Mouse (Mus musculus): Measurements from ENCODE around the gene Olfr1013. TPM values are rescaled to one million over a fixed set of nuclear protein-coding genes. Genes with fewer than 3 reads are reported as not detected.

Olfr1013 gene
- polyA plus RNA-seq, 1 experiment: not detected

- H3K36me3 ChIP-seq (ENCODE audit: control insufficient read depth, insufficient read depth, low read length): no peaks in the 10 kb centered on the region
- H3K4me1 ChIP-seq (ENCODE audit: control insufficient read depth, insufficient read depth, insufficient read length, low read length): no peaks in the 10 kb centered on the region
- no peaks in the 10 kb centered on the region for H3K27me3 ChIP-seq (ENCODE audit: control insufficient read depth, insufficient read depth, low read length)
- no peak within 1 kb of the TSS for H3K27ac ChIP-seq (ENCODE audit: insufficient read depth, low read depth, low read length)
- H3K4me3 ChIP-seq (ENCODE audit: low read depth, low read length): no peak within 1 kb of the TSS
- 86% methylated on average over 2 of the region's 2 CpGs for WGBS
- TF ChIP-seq POLR2A (IDR thresholded peaks at IDR 0.05; ENCODE audit: low read depth, low read length) (no peak), CTCF (IDR thresholded peaks at IDR 0.05; ENCODE audit: extremely low read depth, insufficient read length, insufficient replicate concordance, low read depth, low read length) (no peak)
Observed at GRCm38 (mm10) chr2:85802444-85802843, 35.5 kb downstream of the Olfr1013 start, which contains the start of gene Olfr1016. TSS of gene Olfr1016 (minus strand) at chr2:85802544.

GRCm38 (mm10) chr2:85804501-85804900, 37.6 kb downstream of the Olfr1013 start:
- Histone ChIP-seq H3K36me3 (ENCODE audit: control insufficient read depth, insufficient read depth, low read length) (no peaks in the 10 kb centered on the region), H3K27me3 (ENCODE audit: control insufficient read depth, insufficient read depth, low read length) (no peaks in the 10 kb centered on the region), H3K27ac (ENCODE audit: insufficient read depth, low read depth, low read length) (no peak overlapping the region), H3K4me1 (ENCODE audit: control insufficient read depth, insufficient read depth, insufficient read length, low read length) (no peaks in the 10 kb centered on the region), H3K4me3 (ENCODE audit: low read depth, low read length) (no peak overlapping the region)
- TF ChIP-seq POLR2A (IDR thresholded peaks at IDR 0.05; ENCODE audit: low read depth, low read length) (no peak), CTCF (IDR thresholded peaks at IDR 0.05; ENCODE audit: extremely low read depth, insufficient read length, insufficient replicate concordance, low read depth, low read length) (no peak)
- WGBS: 83% methylated on average over 4 of the region's 4 CpGs

- H3K4me1 ChIP-seq (ENCODE audit: control insufficient read depth, insufficient read depth, insufficient read length, low read length): no peaks in the 10 kb centered on the region
- H3K36me3 ChIP-seq (ENCODE audit: control insufficient read depth, insufficient read depth, low read length): no peaks in the 10 kb centered on the region
- H3K27ac ChIP-seq (ENCODE audit: insufficient read depth, low read depth, low read length): no peak within 1 kb of the TSS
- TF ChIP-seq POLR2A (IDR thresholded peaks at IDR 0.05; ENCODE audit: low read depth, low read length) (no peak), CTCF (IDR thresholded peaks at IDR 0.05; ENCODE audit: extremely low read depth, insufficient read length, insufficient replicate concordance, low read depth, low read length) (no peak)
- H3K4me3 ChIP-seq (ENCODE audit: low read depth, low read length): no peak within 1 kb of the TSS
- H3K27me3 ChIP-seq (ENCODE audit: control insufficient read depth, insufficient read depth, low read length): no peaks in the 10 kb centered on the region
Observed at GRCm38 (mm10) chr2:85818179-85818578, 51.3 kb downstream of the Olfr1013 start, which contains the start of gene Olfr1018. TSS of gene Olfr1018 (plus strand) at chr2:85818479.

Other genes with a start within 250 kb of the Olfr1013 start
- gene 4833423E24Rik, start 248.1 kb upstream of the Olfr1013 start, polyA plus RNA-seq (2012; rRNA removed): not detected in 2 replicates
- not detected in 2 replicates for gene Olfr996, start 187.9 kb upstream of the Olfr1013 start, polyA plus RNA-seq (2012; rRNA removed)
- gene Olfr998, start 178.2 kb upstream of the Olfr1013 start, polyA plus RNA-seq (2012; rRNA removed): not detected in 2 replicates
- gene Olfr1000, start 155.2 kb upstream of the Olfr1013 start, polyA plus RNA-seq (2012; rRNA removed): not detected in 2 replicates
- not detected in 2 replicates for gene Olfr1002, start 116.4 kb upstream of the Olfr1013 start, polyA plus RNA-seq (2012; rRNA removed)
- not detected in 2 replicates for gene Olfr154, start 102.6 kb upstream of the Olfr1013 start, polyA plus RNA-seq (2012; rRNA removed)
- not detected in 2 replicates for gene Olfr1006, start 88.3 kb upstream of the Olfr1013 start, polyA plus RNA-seq (2012; rRNA removed)
- gene Olfr1008, start 77.7 kb upstream of the Olfr1013 start, polyA plus RNA-seq (2012; rRNA removed): not detected in 2 replicates
- gene Olfr1009, start 51.7 kb upstream of the Olfr1013 start, polyA plus RNA-seq (2012; rRNA removed): not detected in 2 replicates
- gene Olfr1012, start 4.3 kb upstream of the Olfr1013 start, polyA plus RNA-seq (2012; rRNA removed): not detected in 2 replicates
- gene Olfr1014, start 5.6 kb downstream of the Olfr1013 start, polyA plus RNA-seq (2012; rRNA removed): not detected in 2 replicates
- not detected in 2 replicates for gene Olfr1015, start 14.9 kb downstream of the Olfr1013 start, polyA plus RNA-seq (2012; rRNA removed)
- not detected in 2 replicates for gene Olfr1016, start 35.4 kb downstream of the Olfr1013 start, polyA plus RNA-seq (2012; rRNA removed)
- gene Olfr1018, start 51.4 kb downstream of the Olfr1013 start, polyA plus RNA-seq (2012; rRNA removed): not detected in 2 replicates
- gene Olfr1019, start 78.4 kb downstream of the Olfr1013 start, polyA plus RNA-seq (2012; rRNA removed): not detected in 2 replicates
- gene Olfr1020, start 79.9 kb downstream of the Olfr1013 start, polyA plus RNA-seq (2012; rRNA removed): not detected in 2 replicates
- not detected in 2 replicates for gene Olfr1022, start 101.5 kb downstream of the Olfr1013 start, polyA plus RNA-seq (2012; rRNA removed)
- gene Olfr1023, start 118.5 kb downstream of the Olfr1013 start, polyA plus RNA-seq (2012; rRNA removed): not detected in 2 replicates
- not detected in 2 replicates for gene Olfr1024, start 138.0 kb downstream of the Olfr1013 start, polyA plus RNA-seq (2012; rRNA removed)
- gene Olfr1025-ps1, start 148.1 kb downstream of the Olfr1013 start, polyA plus RNA-seq (2012; rRNA removed): not detected in 2 replicates
- gene Olfr1026, start 154.5 kb downstream of the Olfr1013 start, polyA plus RNA-seq (2012; rRNA removed): not detected in 2 replicates
- gene Olfr1028, start 183.3 kb downstream of the Olfr1013 start, polyA plus RNA-seq (2012; rRNA removed): not detected in 2 replicates
- gene Olfr1029, start 206.8 kb downstream of the Olfr1013 start, polyA plus RNA-seq (2012; rRNA removed): not detected in 2 replicates
- not detected in 2 replicates for gene Olfr1030, start 212.2 kb downstream of the Olfr1013 start, polyA plus RNA-seq (2012; rRNA removed)
- gene Olfr1031, start 223.2 kb downstream of the Olfr1013 start, polyA plus RNA-seq (2012; rRNA removed): not detected in 2 replicates
- not detected in 2 replicates for gene Olfr1032, start 238.4 kb downstream of the Olfr1013 start, polyA plus RNA-seq (2012; rRNA removed)

Data from small intestine, adult 2 months (tissue).